Mouse (Mus musculus) naive thymus-derived CD4-positive, alpha-beta T cell, adult 2 months (primary cell): Measurements from ENCODE around the gene Adh6b.
"Not testable (repeated sequence)": the region's sequence is repeated elsewhere in the genome, so short reads cannot be mapped to it uniquely, and the experiment has no call there.

Experiments used
- DNase-seq: peaks from one replicate; pipeline ENCODE4 v3.0.0-alpha.2; 2011; ENCODE audit warnings: low read depth

The Adh6b gene

GRCm38 (mm10) chr3:138362920-138363319 is 21.3 kb downstream of the Adh6b start:
- no peak for DNase-seq

- DNase-seq = no peak
These were observed 24.6 kb downstream of the Adh6b start for GRCm38 (mm10) chr3:138366181-138366580.

GRCm38 (mm10) chr3:138369546-138369945 is 28.0 kb downstream of the Adh6b start:
- no peak for DNase-seq

GRCm38 (mm10) chr3:138370289-138370688 is 28.7 kb downstream of the Adh6b start:
- DNase-seq = not testable (repeated sequence)

- DNase-seq = no peak
These were observed 32.3 kb downstream of the Adh6b start for GRCm38 (mm10) chr3:138373920-138374319.

GRCm38 (mm10) chr3:138375148-138375547 is 33.6 kb downstream of the Adh6b start:
- DNase-seq = no peak

DNA sequence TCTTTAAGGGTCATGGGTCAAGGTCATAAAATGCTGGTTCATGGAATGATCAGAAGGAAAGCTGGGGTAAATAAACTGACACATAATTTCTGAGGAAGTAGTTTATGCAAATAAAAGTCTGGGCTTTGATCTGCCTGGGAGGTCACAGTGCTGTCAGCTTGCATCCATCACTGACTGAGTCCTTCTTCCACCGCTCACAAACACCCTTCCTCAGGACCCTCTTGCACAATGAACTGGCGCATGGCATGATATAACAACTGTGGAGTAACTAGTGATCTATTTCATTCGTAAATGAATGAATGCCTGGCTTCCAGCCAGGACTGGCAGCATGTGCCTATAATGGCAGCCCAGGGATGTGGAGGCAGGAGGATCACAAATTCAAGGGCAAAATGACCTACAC is 39.6 kb downstream of the Adh6b start:
- DNase-seq = no peak

- no peak for DNase-seq
These were observed 45.6 kb downstream of the Adh6b start for GRCm38 (mm10) chr3:138387155-138387554.

GRCm38 (mm10) chr3:138404872-138405271 is 63.3 kb downstream of the Adh6b start:
- no peak for DNase-seq

- DNase-seq = peak; percentile 50
These were observed 63.8 kb downstream of the Adh6b start for GRCm38 (mm10) chr3:138405341-138405740.

DNA sequence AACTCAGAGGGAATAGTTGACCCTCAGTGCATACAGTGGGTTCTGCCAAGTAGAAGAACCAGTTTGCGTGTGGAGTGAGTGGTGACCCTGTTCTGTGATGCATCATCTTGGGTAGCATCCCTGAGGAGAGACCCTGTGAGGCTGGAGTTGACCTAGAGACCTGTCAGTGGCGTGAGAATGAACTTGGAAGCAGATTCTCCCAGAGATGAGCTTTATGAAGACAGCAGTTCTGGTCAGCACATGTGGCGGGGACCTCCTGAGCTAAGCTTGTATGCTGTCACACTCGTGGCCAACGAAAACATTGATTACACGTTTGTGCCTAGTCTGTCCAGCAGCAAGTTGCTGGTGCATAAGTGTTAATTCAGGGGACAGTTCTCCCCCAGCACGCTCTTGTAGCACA is 64.3 kb downstream of the Adh6b start:
- DNase-seq = no peak

DNA sequence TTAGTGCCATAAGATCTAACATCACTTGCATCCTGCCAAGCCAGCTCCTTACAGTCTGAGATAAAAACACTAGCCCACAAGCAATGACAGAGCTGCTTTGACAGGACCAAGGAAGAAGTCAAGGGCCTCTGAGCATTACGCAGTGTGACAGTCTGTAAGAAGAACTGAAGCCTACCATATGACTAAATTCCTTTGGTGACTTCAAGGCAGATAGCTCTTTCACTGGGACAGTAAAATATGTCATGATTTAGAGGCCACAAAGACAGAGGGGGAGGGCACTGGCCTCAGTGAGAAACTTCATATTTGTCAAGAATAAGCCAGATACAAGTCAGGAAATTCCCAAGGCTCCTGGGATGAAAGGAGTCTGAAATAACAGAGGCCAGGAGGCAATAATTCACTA is 66.3 kb downstream of the Adh6b start:
- DNase-seq = no peak
